Mouse (Mus musculus) brain, embryonic 14.5 days (tissue): Measurements from ENCODE around the gene Rftn1.

ENCODE experiments used
- CTCF ChIP-seq: fragments of 200-500 bp; IDR thresholded peaks from 2 replicates; pipeline ENCODE4 v1.5.1; 2012; ENCODE audit warnings: inconsistent platforms, mild to moderate bottlenecking, moderate library complexity, borderline replicate concordance; ENCODE audit not compliant: insufficient read depth, insufficient read length; ENCODE audit errors: extremely low read depth
- POLR2A ChIP-seq: fragments of 200-500 bp; IDR thresholded peaks from 2 replicates; pipeline ENCODE4 v1.6.1; 2012; ENCODE audit warnings: mild to moderate bottlenecking, inconsistent platforms, borderline replicate concordance; ENCODE audit not compliant: poor library complexity, insufficient read depth, insufficient read length, severe bottlenecking; ENCODE audit errors: extremely low read depth

DNA sequence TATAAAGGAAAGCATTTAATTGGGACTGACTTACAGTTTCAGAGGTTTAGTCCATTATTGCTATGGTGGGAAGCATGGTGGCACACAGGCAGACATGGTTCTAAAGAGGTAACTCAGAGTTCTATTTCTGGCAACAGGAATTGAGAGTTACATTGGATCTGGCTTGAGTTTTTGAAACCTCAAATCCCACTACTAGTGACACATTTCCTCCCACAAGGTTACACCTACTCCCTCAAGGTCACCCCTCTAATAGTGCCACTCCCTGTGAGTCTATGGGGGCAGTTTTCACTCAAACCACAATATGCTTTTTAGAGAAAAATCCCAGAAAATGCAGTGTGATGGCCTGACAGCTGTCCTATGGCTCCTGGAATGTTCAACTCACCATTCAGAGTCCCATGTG, 231.5 kb downstream of the Rftn1 start:
- TF ChIP-seq CTCF (no peak), POLR2A (no peak)
